ENCODE assay signal across 35 mouse cellular contexts in the genomic region with DNA sequence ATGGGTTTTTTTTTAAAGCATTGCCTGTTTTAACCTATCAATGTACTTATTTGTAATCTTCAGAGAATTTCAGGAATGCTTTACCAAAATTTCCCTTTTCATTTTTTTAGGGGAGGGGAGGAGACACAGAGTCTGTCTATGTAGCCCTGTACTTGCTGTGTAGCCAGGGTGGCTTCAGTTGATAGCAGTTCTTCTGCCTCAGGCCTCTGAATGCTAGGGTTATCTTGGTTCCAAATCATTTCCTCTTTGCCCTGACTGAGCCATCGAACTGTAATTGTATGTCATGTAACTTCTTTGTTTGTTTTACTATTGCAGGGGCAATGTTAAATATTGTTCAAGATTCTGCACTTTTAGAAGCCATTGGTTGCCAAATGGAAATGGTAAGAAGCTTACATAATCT. TPM values are rescaled to one million over a fixed set of nuclear protein-coding genes. Genes with fewer than 3 reads are reported as not detected.
"Had no signal": no experiment of that assay in that cellular context is flagged by ENCODE, and none has a peak within 500 bp of the region (broad histone marks: within the 10 kb centered on the region; RNA-seq: fewer than 3 reads in every experiment).

No protein-coding gene starts in this region.

- H3K9ac ChIP-seq: heart, embryonic 13.5 days; heart, embryonic 15.5 days; hindbrain, embryonic 13.5 days; hindbrain, embryonic 15.5 days; limb, embryonic 12.5 days; liver, embryonic 12.5 days; liver, embryonic 14.5 days had no signal

- DNase-seq: gastrocnemius, postnatal 14 days; gastrocnemius, postnatal 36 days; heart, adult 18-20 months; heart, postnatal 14 days; heart, postnatal 36 days; kidney, adult 11 months; kidney, adult 2 months; kidney, adult 9 months; kidney, postnatal 10 days; kidney, postnatal 25 days; kidney, postnatal 4 days; liver had no signal

- ATAC-seq: hindbrain, postnatal 0 days; intestine, embryonic 16.5 days; liver, embryonic 12.5 days had no signal

- H3K4me3 ChIP-seq: heart, embryonic 10.5 days; heart, embryonic 13.5 days; heart, embryonic 15.5 days; hindbrain, embryonic 13.5 days; hindbrain, embryonic 15.5 days; layer of hippocampus, adult 2 months; left cerebral cortex, adult 2 months; limb, embryonic 10.5 days; limb, embryonic 12.5 days; liver, embryonic 12.5 days had no signal

- H3K4me1 ChIP-seq: heart, embryonic 10.5 days; heart, embryonic 13.5 days; hindbrain, embryonic 13.5 days; hindbrain, embryonic 15.5 days; limb, embryonic 10.5 days; limb, embryonic 12.5 days had no signal

- H3K27me3 ChIP-seq: heart, embryonic 13.5 days; heart, embryonic 15.5 days; hindbrain, embryonic 13.5 days; hindbrain, embryonic 15.5 days; limb, embryonic 12.5 days; liver, embryonic 12.5 days had no signal

- H3K4me2 ChIP-seq: heart, embryonic 13.5 days; heart, embryonic 15.5 days; hindbrain, embryonic 13.5 days; hindbrain, embryonic 15.5 days; limb, embryonic 12.5 days; liver, embryonic 12.5 days had no signal

- H3K27ac ChIP-seq: heart, embryonic 10.5 days; heart, embryonic 13.5 days; heart, embryonic 15.5 days; hindbrain, embryonic 13.5 days; hindbrain, embryonic 15.5 days; hindbrain, postnatal 0 days; layer of hippocampus, adult 2 months; left cerebral cortex, adult 2 months; limb, embryonic 10.5 days; limb, embryonic 12.5 days; liver, embryonic 12.5 days; liver, embryonic 14.5 days had no signal

- H3K9me3 ChIP-seq: heart, embryonic 10.5 days; heart, embryonic 13.5 days; heart, embryonic 15.5 days; hindbrain, embryonic 13.5 days; hindbrain, embryonic 15.5 days; limb, embryonic 10.5 days; limb, embryonic 12.5 days; liver, embryonic 12.5 days had no signal

RNA-seq across cellular contexts. Expression of a gene that starts 56.6 kb away (rescaled TPM):
- total RNA-seq: granulocyte monocyte progenitor cell, adult 5-6 weeks; hematopoietic stem cell, adult 5-6 weeks; hindbrain, postnatal 0 days; layer of hippocampus, adult 2 months; layer of hippocampus, postnatal 10 days; layer of hippocampus, postnatal 25 days; left cerebral cortex, adult 2 months; left cerebral cortex, postnatal 14 days; left cerebral cortex, postnatal 36 days had no signal
- polyA plus RNA-seq: heart, embryonic 10.5 days; heart, embryonic 13.5 days; heart, embryonic 15.5 days; heart, postnatal 0 days; hindbrain, embryonic 11.5 days; hindbrain, embryonic 13.5 days; hindbrain, embryonic 15.5 days; hindbrain, postnatal 0 days; intestine, embryonic 14.5 days; intestine, embryonic 16.5 days; kidney, embryonic 16.5 days; limb, embryonic 10.5 days; limb, embryonic 12.5 days; liver, embryonic 12.5 days; liver, embryonic 14.5 days had no signal
